Mouse (Mus musculus) embryo, embryonic 11 days (tissue): ENCODE results near the gene Eno1.

Experiments used
- DNase-seq: peaks from one replicate; pipeline ENCODE4 v3.0.0-alpha.2; 2015

Eno1 gene

GRCm38 (mm10) chr4:150226818-150227688, 9.5 kb upstream of the Eno1 start:
- no peak for DNase-seq

GRCm38 (mm10) chr4:150228581-150229348, 7.8 kb upstream of the Eno1 start:
- DNase-seq = no peak

DNA sequence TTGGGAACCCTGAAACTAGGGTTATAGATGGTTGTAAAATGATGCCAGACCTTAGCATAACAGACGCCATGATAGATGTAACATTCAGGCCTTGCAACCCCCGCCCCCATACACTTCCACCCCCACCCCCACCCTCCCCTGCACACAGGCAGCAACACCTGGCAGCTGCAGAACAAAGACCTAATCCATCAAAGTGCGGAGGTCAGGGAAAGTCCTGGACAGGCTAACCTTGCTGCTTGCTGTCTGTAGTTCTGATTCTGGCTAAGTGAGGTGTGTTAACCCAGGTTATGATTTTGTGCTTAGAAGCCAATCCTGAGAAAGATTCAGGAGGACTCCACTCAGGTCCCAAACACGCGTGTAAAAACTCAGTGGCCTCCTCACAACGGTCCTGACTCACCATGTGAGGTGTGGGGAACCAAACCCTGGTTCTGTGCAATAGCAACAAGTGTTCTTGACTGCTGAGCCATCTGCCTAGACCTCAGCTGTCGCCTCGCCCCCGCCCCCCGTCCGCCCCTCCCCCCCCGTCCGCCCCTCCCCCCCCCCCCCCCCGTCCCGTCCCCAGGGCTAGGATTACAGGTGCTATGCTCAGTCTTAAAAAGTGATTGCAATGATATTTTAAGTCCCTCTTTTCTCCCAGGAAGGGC, 6.7 kb upstream of the Eno1 start:
- DNase-seq = no peak

GRCm38 (mm10) chr4:150230460-150231407, 5.8 kb upstream of the Eno1 start:
- DNase-seq = peak; percentile 49

- DNase-seq = no peak
These were observed 4.7 kb upstream of the Eno1 start for GRCm38 (mm10) chr4:150231871-150232270.

DNA sequence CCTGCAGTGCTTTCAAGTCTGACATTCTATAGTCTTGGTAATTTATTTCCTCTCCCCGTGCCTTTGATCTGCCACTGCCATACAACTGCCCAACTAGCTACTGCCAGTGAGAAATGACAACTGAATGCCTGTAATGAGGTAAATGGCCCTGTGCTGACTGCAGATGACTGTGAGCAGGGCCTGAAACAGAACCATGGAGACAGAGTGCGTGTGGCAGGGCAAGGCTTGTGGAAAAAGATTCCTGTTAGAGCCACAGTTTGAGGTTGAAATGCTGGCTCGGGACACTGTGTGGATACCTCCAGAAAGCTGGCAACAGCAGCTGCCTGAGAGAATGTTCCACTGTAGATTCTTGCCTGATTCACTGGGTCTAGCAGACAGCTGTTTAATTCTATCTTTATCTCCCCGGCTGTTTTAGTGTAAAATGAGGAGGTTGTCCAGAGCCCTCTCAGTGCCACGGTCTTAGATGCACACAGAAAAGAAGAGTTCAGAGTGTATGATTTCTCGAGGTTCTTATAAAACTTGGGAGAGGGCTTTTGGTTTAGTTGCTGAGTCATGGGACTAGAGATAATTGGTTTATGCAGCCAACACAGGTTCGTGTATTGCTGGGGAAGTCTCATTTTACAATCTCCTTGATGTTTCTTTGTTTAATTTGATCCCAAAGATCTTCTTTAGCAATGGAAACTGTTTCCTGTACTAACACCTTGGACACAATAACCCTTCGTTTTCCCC, 1.8 kb upstream of the Eno1 start:
- DNase-seq = peak; percentile 45

DNA sequence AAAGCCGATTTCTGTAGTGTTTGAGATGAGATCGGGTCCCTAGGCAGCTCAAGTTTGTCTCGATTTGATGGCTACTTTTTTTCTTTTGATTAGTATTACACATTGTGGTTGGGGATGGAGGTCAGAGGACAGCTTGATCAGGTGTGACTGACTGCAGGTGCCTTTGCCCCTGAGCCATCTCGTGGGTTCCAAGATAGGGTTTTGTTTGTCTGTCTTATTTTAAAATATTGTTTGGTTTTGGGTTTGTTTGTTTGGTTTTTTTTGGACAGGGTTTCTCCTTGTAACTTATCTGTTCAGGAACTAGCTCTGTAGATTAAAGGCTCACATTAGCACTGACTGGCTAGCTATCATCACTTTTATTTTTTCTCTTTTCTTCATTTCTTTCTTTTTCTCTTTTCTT, 936 bp upstream of the Eno1 start:
- no peak for DNase-seq

DNA sequence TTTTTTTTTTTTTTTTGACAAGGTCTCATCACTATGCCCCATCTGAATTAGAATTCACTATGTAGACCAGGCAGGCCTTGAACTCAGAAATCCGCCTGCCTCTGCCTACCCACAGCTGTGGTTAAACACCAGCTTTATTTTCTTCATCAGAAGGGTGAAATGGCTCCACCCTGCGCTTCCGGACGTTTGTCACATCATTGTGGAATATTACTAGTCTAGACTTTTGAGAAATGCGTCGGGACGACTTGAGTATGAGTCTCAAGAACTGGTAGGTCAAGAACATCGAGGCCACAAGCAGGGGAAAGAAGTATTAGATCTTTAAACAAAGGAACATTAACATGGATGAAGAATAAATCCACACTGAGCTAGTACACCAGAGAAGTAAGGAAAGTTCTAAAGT, 490 bp upstream of the Eno1 start:
- no peak for DNase-seq

GRCm38 (mm10) chr4:150237636-150238361, 1.3 kb downstream of the Eno1 start:
- peak; percentile 50 for DNase-seq

- DNase-seq = peak; percentile 64
These were observed 2.0 kb downstream of the Eno1 start for GRCm38 (mm10) chr4:150238433-150239086.

- no peak for DNase-seq
These were observed 2.6 kb downstream of the Eno1 start for GRCm38 (mm10) chr4:150239087-150239480.

DNA sequence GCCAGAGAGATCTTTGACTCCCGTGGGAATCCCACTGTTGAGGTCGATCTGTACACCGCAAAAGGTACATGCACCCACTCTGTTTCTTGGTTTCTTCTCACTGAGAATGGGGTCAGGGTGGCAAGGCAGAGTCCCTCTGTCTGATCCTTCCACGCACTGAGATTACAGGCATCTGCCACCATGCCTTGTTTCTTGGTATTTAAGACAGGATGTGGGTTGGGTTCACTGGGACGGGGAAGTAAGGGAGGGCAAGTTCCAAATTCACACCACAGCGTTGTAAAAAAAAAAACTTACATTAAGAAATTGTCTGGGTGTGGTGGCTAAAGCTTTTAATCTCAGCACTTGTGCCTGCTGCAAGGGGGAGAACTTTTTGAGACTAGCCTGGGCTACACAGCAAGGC, 3.0 kb downstream of the Eno1 start:
- DNase-seq = no peak

DNA sequence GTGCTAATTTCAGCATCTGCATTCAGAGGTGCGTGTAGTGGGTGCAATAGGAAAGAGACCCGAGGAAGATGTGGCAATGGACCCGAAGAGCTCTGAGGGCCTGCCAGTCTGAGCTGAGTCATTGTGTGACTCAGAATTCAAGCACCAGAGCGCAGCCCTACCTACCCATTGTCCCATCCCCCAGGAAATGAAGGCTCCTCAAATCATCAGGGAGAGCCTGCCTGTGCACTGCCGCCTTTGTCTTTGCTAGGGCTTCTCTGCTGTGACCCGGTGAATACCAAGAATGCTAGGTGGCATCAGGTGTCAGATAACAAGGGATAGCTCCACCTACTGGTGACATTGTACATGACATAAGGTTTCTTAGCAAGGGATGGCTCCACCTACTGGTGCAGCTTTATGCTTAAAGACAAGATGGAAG, 3.4 kb downstream of the Eno1 start:
- peak; percentile 97 for DNase-seq

- DNase-seq = no peak
These were observed 3.9 kb downstream of the Eno1 start for GRCm38 (mm10) chr4:150240381-150240886.

DNA sequence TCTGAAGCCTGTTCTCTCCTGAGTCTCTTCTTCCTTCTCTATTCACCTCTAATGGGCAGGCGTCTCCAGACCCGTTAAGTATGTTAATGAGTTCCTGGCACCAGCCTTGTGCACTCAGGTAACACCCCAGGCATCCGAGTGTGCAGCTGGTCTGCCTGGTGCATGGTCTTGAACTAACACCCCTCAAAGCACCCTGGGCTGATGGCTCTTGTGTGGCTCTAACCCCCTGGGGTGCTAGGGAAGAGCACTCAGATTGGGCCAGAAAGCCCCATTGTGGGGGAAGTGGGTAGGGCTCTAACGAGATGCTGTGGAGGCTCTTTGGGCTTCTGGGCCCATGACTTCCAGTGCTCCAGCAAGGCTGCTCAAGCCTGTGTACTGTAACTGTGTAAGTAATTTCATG, 5.2 kb downstream of the Eno1 start:
- no peak for DNase-seq

GRCm38 (mm10) chr4:150242745-150243144, 6.2 kb downstream of the Eno1 start:
- no peak for DNase-seq

- no peak for DNase-seq
These were observed 9.4 kb downstream of the Eno1 start for GRCm38 (mm10) chr4:150245876-150246275.

- peak; percentile 69 for DNase-seq
These were observed 11.5 kb downstream of the Eno1 start for GRCm38 (mm10) chr4:150248009-150248408.

GRCm38 (mm10) chr4:150248917-150249316, 12.4 kb downstream of the Eno1 start:
- no peak for DNase-seq

GRCm38 (mm10) chr4:150249731-150250270, 13.3 kb downstream of the Eno1 start:
- no peak for DNase-seq
